Mouse (Mus musculus): ENCODE measurements around the gene Otos. TPM values are rescaled to one million over a fixed set of nuclear protein-coding genes. Genes with fewer than 3 reads are reported as not detected.

Gene Otos
- total RNA-seq, 1 experiment: not detected

GRCm38 (mm10) chr1:92611008-92611407 is 37.6 kb downstream of the Otos start:
- Histone ChIP-seq H3K9ac (ENCODE audit: insufficient read depth, low read depth, low read length, poor library complexity, severe bottlenecking) (no peak overlapping the region), H3K4me3 (ENCODE audit: insufficient read depth in 1 of 2, low read depth in 1 of 2, low read length in 2 of 2, poor library complexity in 1 of 2, severe bottlenecking in 1 of 2) (no peak overlapping the region), H3K4me1 (ENCODE audit: control insufficient read depth in 2 of 2, insufficient read depth in 2 of 2, low read length in 2 of 2, poor library complexity in 1 of 2) (no peaks in the 10 kb centered on the region), H3K36me3 (ENCODE audit: control insufficient read depth, insufficient read depth, low read length, poor library complexity, severe bottlenecking) (no peaks in the 10 kb centered on the region), H3K9me3 (ENCODE audit: control insufficient read depth, insufficient read depth, low read depth, low read length) (no peaks in the 10 kb centered on the region), H3K27ac (ENCODE audit: insufficient read depth, low read depth, low read length, poor library complexity, severe bottlenecking) (no peak overlapping the region)
- DNase-seq (ENCODE audit: low read depth, low spot score): peak; percentile 50
- TF ChIP-seq ZNF384 (IDR thresholded peaks at IDR 0.05; ENCODE audit: low read depth, low read length) (0 out of 2 replicates have a peak, but pooled peaks have one; percentile 31), HCFC1 (IDR thresholded peaks at IDR 0.05; ENCODE audit: borderline replicate concordance, insufficient read depth, low read length) (no peak), MAFK (IDR thresholded peaks at IDR 0.05; ENCODE audit: insufficient read depth, low read depth, low read length) (peak; percentile 26; the same call in 1 of the 2 replicates), CHD2 (IDR thresholded peaks at IDR 0.05; ENCODE audit: low read depth, low read length) (no peak), ZC3H11A (IDR thresholded peaks at IDR 0.05; ENCODE audit: borderline replicate concordance, low read depth, low read length) (peak; percentile 91)
- in situ Hi-C loops (cut with MboI; ENCODE audit: low sequenced_read_pairs in 2 of 2, unreplicated experiment in 2 of 2): no loop called here

- DNase-seq (ENCODE audit: low read depth, low spot score): no peak
- Histone ChIP-seq H3K27ac (ENCODE audit: insufficient read depth, low read depth, low read length, poor library complexity, severe bottlenecking) (no peak overlapping the region), H3K9ac (ENCODE audit: insufficient read depth, low read depth, low read length, poor library complexity, severe bottlenecking) (no peak overlapping the region), H3K4me3 (ENCODE audit: insufficient read depth in 1 of 2, low read depth in 1 of 2, low read length in 2 of 2, poor library complexity in 1 of 2, severe bottlenecking in 1 of 2) (no peak overlapping the region), H3K4me1 (ENCODE audit: control insufficient read depth in 2 of 2, insufficient read depth in 2 of 2, low read length in 2 of 2, poor library complexity in 1 of 2) (no peaks in the 10 kb centered on the region), H3K9me3 (ENCODE audit: control insufficient read depth, insufficient read depth, low read depth, low read length) (no peaks in the 10 kb centered on the region), H3K36me3 (ENCODE audit: control insufficient read depth, insufficient read depth, low read length, poor library complexity, severe bottlenecking) (no peaks in the 10 kb centered on the region)
- TF ChIP-seq CHD2 (IDR thresholded peaks at IDR 0.05; ENCODE audit: low read depth, low read length): no peak
- TF ChIP-seq MAFK (IDR thresholded peaks at IDR 0.05; ENCODE audit: insufficient read depth, low read depth, low read length): no peak
- TF ChIP-seq ZC3H11A (IDR thresholded peaks at IDR 0.05; ENCODE audit: borderline replicate concordance, low read depth, low read length): no peak
- no peak for TF ChIP-seq ZNF384 (IDR thresholded peaks at IDR 0.05; ENCODE audit: low read depth, low read length)
- TF ChIP-seq HCFC1 (IDR thresholded peaks at IDR 0.05; ENCODE audit: borderline replicate concordance, insufficient read depth, low read length): no peak
- in situ Hi-C loops (cut with MboI; ENCODE audit: low sequenced_read_pairs in 2 of 2, unreplicated experiment in 2 of 2): no loop called here
Measured at GRCm38 (mm10) chr1:92607711-92608110, 40.9 kb downstream of the Otos start.

DNA sequence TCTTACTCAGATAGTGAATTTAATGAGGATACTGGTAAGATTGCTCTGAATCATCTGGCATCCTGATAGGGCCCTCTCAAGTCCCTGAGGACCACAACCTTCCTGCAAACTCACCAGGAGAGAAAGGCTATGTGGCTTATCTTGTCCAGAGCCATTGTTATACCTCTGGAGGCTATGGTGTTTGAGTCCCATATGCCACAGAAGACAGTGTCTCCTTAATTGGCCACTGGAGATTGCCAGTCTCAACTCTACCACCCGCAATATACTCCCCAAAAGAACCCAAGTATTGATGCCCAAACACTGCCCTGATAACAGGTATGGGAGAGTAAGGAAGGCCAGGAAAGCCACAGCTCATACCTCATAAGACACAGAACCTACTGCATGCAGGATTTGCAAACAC is 43.2 kb downstream of the Otos start, which contains the start of gene Olfr1410:
Gene Olfr1410 (plus strand): TSS at position 301 of the 400 bp plus-strand sequence.
- Histone ChIP-seq H3K9me3 (ENCODE audit: control insufficient read depth, insufficient read depth, low read depth, low read length) (no peaks in the 10 kb centered on the region), H3K36me3 (ENCODE audit: control insufficient read depth, insufficient read depth, low read length, poor library complexity, severe bottlenecking) (no peaks in the 10 kb centered on the region), H3K4me1 (ENCODE audit: control insufficient read depth in 2 of 2, insufficient read depth in 2 of 2, low read length in 2 of 2, poor library complexity in 1 of 2) (no peaks in the 10 kb centered on the region), H3K27ac (ENCODE audit: insufficient read depth, low read depth, low read length, poor library complexity, severe bottlenecking) (no peak within 1 kb of the TSS), H3K9ac (ENCODE audit: insufficient read depth, low read depth, low read length, poor library complexity, severe bottlenecking) (no peak within 1 kb of the TSS), H3K4me3 (ENCODE audit: insufficient read depth in 1 of 2, low read depth in 1 of 2, low read length in 2 of 2, poor library complexity in 1 of 2, severe bottlenecking in 1 of 2) (no peak within 1 kb of the TSS)
- TF ChIP-seq ZNF384 (IDR thresholded peaks at IDR 0.05; ENCODE audit: low read depth, low read length) (no peak), CHD2 (IDR thresholded peaks at IDR 0.05; ENCODE audit: low read depth, low read length) (no peak), HCFC1 (IDR thresholded peaks at IDR 0.05; ENCODE audit: borderline replicate concordance, insufficient read depth, low read length) (no peak), MAFK (IDR thresholded peaks at IDR 0.05; ENCODE audit: insufficient read depth, low read depth, low read length) (no peak), ZC3H11A (IDR thresholded peaks at IDR 0.05; ENCODE audit: borderline replicate concordance, low read depth, low read length) (no peak)
- DNase-seq (ENCODE audit: low read depth, low spot score): no peak
- in situ Hi-C loops (cut with MboI; ENCODE audit: low sequenced_read_pairs in 2 of 2, unreplicated experiment in 2 of 2): no loop called here

DNA sequence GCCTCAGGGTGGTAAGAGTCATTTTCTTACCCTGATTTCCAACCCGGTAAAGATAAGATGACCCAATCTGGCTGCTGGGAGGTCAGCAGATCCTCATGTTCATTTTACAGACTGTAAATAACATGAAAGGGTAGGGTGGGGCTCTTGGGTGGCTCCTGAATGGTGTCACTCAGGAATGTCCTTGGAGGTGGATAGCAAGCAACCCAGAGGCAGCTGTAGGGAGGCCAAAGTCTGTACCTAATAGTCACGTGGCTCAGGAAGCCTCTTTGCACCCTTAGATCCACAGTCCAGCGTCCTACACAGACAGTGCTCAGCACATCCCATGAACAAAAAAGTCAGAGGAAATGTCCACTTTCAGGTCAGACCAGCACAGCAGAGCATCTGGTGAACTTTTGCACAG is 52.6 kb downstream of the Otos start:
- no peak for TF ChIP-seq MAFK (IDR thresholded peaks at IDR 0.05; ENCODE audit: insufficient read depth, low read depth, low read length)
- no peak for DNase-seq (ENCODE audit: low read depth, low spot score)
- Histone ChIP-seq H3K4me3 (ENCODE audit: insufficient read depth in 1 of 2, low read depth in 1 of 2, low read length in 2 of 2, poor library complexity in 1 of 2, severe bottlenecking in 1 of 2) (no peak overlapping the region), H3K9ac (ENCODE audit: insufficient read depth, low read depth, low read length, poor library complexity, severe bottlenecking) (no peak overlapping the region), H3K36me3 (ENCODE audit: control insufficient read depth, insufficient read depth, low read length, poor library complexity, severe bottlenecking) (no peaks in the 10 kb centered on the region), H3K27ac (ENCODE audit: insufficient read depth, low read depth, low read length, poor library complexity, severe bottlenecking) (no peak overlapping the region), H3K9me3 (ENCODE audit: control insufficient read depth, insufficient read depth, low read depth, low read length) (no peaks in the 10 kb centered on the region), H3K4me1 (ENCODE audit: control insufficient read depth in 2 of 2, insufficient read depth in 2 of 2, low read length in 2 of 2, poor library complexity in 1 of 2) (no peaks in the 10 kb centered on the region)
- in situ Hi-C loops (cut with MboI; ENCODE audit: low sequenced_read_pairs in 2 of 2, unreplicated experiment in 2 of 2): no loop called here

Other genes starting within 250 kb of the Otos start
- 123 and 136 TPM in 2 replicates for gene Ndufa10, start 175.0 kb downstream of the Otos start, total RNA-seq (2012; rRNA removed)
- gene Olfr1416, start 163.7 kb downstream of the Otos start, total RNA-seq (2012; rRNA removed): not detected in 2 replicates
- not detected in 2 replicates for gene Olfr1415, start 152.7 kb downstream of the Otos start, total RNA-seq (2012; rRNA removed)
- not detected in 2 replicates for gene Olfr1414, start 130.2 kb downstream of the Otos start, total RNA-seq (2012; rRNA removed)
- gene Olfr1413, start 77.5 kb downstream of the Otos start, total RNA-seq (2012; rRNA removed): not detected in 2 replicates
- gene Olfr1412, start 63.1 kb downstream of the Otos start, total RNA-seq (2012; rRNA removed): not detected in 2 replicates
- not detected in 2 replicates for gene Olfr1411, start 54.4 kb downstream of the Otos start, total RNA-seq (2012; rRNA removed)
- 0.05 and 0.09 TPM in 2 replicates for gene Olfr1410, start 43.1 kb downstream of the Otos start, total RNA-seq (2012; rRNA removed)
- gene Olfr12, start 31.1 kb downstream of the Otos start, total RNA-seq (2012; rRNA removed): 0.05 and 0.22 TPM in 2 replicates
- 124 and 176 TPM in 2 replicates for gene Cops9, start 6.9 kb downstream of the Otos start, total RNA-seq (2012; rRNA removed)
- 38.0 and 49.9 TPM in 2 replicates for gene Gpc1, start 182.8 kb upstream of the Otos start, total RNA-seq (2012; rRNA removed)